Mouse (Mus musculus): ENCODE data around the gene C87977.
"Not testable (repeated sequence)": the region's sequence is repeated elsewhere in the genome, so short reads cannot be mapped to it uniquely, and the experiment has no call there.

The C87977 gene

DNA sequence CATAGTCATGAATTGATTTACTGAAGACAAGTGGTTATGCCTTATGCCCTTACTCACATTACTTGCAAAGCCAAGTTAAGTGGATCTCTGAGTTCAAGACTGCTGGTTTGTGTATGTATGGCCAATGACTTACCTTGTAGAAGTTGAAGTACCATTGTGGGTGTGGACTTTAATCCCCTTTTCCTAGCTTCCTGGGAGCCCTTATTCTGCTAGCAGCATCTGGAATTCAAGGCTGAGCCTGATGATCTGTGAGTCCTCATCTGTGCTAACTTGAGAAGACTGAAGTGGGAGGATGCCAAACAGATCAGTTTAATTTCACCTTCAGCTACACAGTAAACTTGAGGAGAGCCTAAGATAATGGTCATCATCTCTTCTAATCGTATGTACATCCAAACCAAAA is at the start of gene C87977:
C87977 (minus strand) TSS at position 101 of the 400 bp plus-strand sequence.
- not testable (repeated sequence) for DNase-seq

DNA sequence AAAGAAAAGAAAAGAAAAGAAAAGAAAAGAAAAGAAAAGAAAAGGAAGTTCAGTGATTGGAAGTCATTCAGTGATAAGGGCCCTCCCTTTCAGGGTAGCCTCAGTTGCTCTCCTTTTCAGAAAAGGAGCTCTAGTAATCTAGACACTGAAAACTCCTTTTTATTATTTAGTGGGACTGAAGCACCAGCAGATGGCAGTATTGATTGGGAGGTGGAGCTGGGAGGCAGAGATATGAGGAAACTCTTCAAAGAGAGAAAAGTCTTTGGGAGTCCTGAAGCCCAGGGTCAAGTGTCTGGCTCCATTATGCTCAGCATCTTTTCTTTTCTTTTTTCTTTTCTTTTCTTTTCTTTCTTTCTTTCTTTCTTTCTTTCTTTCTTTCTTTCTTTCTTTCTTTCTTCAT is 41.6 kb upstream of the C87977 start:
- DNase-seq: not testable (repeated sequence)

DNA sequence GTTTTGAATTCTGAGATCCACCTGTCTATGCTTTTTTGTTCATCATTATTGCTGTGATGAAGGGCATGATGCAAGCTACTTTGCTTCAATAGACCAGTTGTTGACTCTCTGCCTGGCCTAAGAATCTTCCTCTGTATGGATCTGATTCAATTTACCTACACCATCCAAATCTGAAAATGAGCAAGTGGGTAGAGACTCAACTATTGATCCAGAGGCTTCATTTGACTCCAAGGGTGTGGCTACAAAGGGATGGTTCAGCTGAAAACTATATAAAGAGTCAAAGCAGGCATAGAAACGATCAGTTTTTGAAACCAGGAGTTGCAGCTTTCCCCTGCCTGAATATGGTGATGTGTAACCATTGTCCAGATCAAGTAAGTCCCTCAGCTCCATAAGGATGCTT is 22.7 kb downstream of the C87977 start, which contains the start of gene Oog2:
Oog2 (plus strand) TSS at position 301 of the 400 bp plus-strand sequence.
- DNase-seq: no peak

DNA sequence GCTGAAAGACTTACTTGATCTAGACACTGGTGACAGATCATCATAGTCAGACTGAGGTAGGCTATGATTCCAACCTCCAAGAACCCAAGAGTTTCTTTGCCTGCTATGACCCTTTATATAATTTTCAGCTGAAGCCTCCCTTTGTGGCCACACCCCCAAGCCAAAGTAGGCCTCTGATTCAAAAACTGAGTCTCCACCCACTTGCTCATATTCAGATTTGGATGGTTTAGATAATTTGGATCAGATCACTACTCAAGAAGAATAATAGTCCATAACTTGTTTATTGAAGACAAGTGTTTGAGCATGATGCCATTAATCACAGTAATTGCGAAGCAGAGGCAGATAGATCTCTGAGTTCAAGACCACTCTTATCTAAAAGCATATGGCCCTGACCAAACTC is 50.6 kb downstream of the C87977 start, which contains the start of gene Oog3:
Oog3 (minus strand) TSS at position 101 of the 400 bp plus-strand sequence.
- DNase-seq: no peak
